Mouse (Mus musculus): ENCODE measurements around the gene Ccdc97.

DNA sequence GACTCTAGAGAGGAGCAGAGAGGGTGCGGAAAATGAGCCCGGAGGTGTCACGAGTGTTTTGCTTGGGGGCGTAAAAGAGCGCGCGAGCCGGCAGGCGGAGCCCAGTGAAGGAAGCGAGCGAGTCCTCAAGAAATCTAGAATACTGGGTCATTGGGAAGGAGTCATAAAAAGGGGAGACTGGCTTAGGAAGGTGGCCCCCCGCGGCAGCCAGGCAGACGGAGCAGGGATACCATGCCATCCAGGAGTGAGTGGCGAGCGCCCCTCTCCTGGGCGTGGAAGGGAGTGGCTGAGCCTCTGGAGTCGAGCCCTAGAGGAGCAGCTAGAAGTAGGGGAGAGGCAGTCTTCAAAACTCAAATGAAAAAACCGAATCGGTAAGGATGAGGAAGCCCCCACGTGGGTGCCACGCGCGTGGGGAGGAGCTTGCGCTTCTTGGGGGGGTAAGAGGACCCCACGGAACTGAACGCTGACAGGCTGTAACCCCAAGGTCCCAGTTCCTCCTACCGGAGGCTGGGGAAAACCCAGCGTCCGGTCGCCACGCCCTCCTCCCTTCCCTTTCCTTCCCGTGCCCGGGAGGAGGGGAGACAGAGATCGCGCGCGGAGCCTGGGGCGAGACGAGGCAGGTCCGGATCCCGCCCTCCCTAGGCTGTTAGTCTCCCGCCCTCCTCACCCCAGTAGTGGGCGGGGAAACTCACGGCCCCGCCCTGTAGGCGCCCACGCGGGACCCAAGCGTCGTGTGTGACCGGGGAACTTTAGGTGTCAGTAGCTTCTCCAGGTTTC, 29.9 kb downstream of the Ccdc97 start:
- TF ChIP-seq POLR2A (IDR thresholded peaks at IDR 0.05; ENCODE audit: borderline replicate concordance, extremely low read depth, insufficient read depth, insufficient read length, poor library complexity, severe bottlenecking) (no peak), CTCF (IDR thresholded peaks at IDR 0.05; ENCODE audit: borderline replicate concordance, extremely low read depth, insufficient read depth, insufficient read length) (no peak)

Data from brain, embryonic 14.5 days (tissue).